Mouse (Mus musculus) retina, embryonic 14.5 days (tissue): ENCODE results near the gene Filip1.

Source experiments
- DNase-seq: peaks from one replicate; pipeline ENCODE4 v3.0.0-alpha.2; 2015; ENCODE audit warnings: low spot score

Filip1 gene

GRCm38 (mm10) chr9:79898815-79899214, 113.8 kb downstream of the Filip1 start:
- DNase-seq, result no peak

- no peak for DNase-seq
Measured at GRCm38 (mm10) chr9:79894665-79895064, 118.0 kb downstream of the Filip1 start.

GRCm38 (mm10) chr9:79893841-79894612, 118.6 kb downstream of the Filip1 start:
- no peak for DNase-seq

- DNase-seq, result no peak
Measured at GRCm38 (mm10) chr9:79892183-79892582, 120.5 kb downstream of the Filip1 start.

GRCm38 (mm10) chr9:79890488-79890887, 122.2 kb downstream of the Filip1 start:
- DNase-seq, result no peak

GRCm38 (mm10) chr9:79889132-79889531, 123.5 kb downstream of the Filip1 start:
- DNase-seq, result no peak

- DNase-seq, result no peak
Measured at GRCm38 (mm10) chr9:79885244-79886210, 127.1 kb downstream of the Filip1 start.

- DNase-seq, result no peak
Measured at GRCm38 (mm10) chr9:79883139-79883538, 129.5 kb downstream of the Filip1 start.

GRCm38 (mm10) chr9:79880031-79880430, 132.6 kb downstream of the Filip1 start:
- no peak for DNase-seq

- no peak for DNase-seq
Measured at GRCm38 (mm10) chr9:79875522-79876131, 137.0 kb downstream of the Filip1 start.

GRCm38 (mm10) chr9:79872598-79872997, 140.1 kb downstream of the Filip1 start:
- no peak for DNase-seq

GRCm38 (mm10) chr9:79869512-79869911, 143.1 kb downstream of the Filip1 start:
- no peak for DNase-seq

GRCm38 (mm10) chr9:79865998-79866397, 146.7 kb downstream of the Filip1 start:
- DNase-seq, result no peak

GRCm38 (mm10) chr9:79862544-79862943, 150.1 kb downstream of the Filip1 start:
- DNase-seq, result no peak

GRCm38 (mm10) chr9:79847099-79847498, 165.6 kb downstream of the Filip1 start:
- no peak for DNase-seq

GRCm38 (mm10) chr9:79842615-79843014, 170.0 kb downstream of the Filip1 start:
- DNase-seq, result no peak

GRCm38 (mm10) chr9:79842028-79842427, 170.6 kb downstream of the Filip1 start:
- DNase-seq, result no peak

- DNase-seq, result no peak
Measured at GRCm38 (mm10) chr9:79831294-79831693, 181.4 kb downstream of the Filip1 start.

- no peak for DNase-seq
Measured at GRCm38 (mm10) chr9:79830874-79831273, 181.8 kb downstream of the Filip1 start.

GRCm38 (mm10) chr9:79829842-79830800, 182.5 kb downstream of the Filip1 start:
- DNase-seq, result no peak

GRCm38 (mm10) chr9:79827072-79827471, 185.6 kb downstream of the Filip1 start:
- no peak for DNase-seq
